Mouse (Mus musculus) forebrain, embryonic 16.5 days (tissue): ENCODE data around the gene Gucd1. TPM values are rescaled to one million over a fixed set of nuclear protein-coding genes. Genes with fewer than 3 reads are reported as not detected.
A peak's percentile ranks its signal among the peaks of the same experiment; 100 is the strongest.

ENCODE experiments used
- ATAC-seq: fragments of 200-750 bp; cut with Nextera tagmentation; 2 replicates; pipeline ENCODE4 v1.8.0; 2017; ENCODE audit warnings: mild to moderate bottlenecking, moderate library complexity
- H3K27ac ChIP-seq: fragments of 300-500 bp; sonication (generic); 2 replicates; pipeline ENCODE4 v1.5.1; 2014; ENCODE audit warnings: low read length, control low read depth
- H3K27me3 ChIP-seq: fragments of 300-500 bp; sonication (generic); replicated peaks from 2 replicates; pipeline ENCODE4 v1.6.1; 2014; ENCODE audit warnings: low read length; ENCODE audit not compliant: control insufficient read depth, insufficient read depth
- H3K36me3 ChIP-seq: fragments of 300-500 bp; sonication (generic); 2 replicates; pipeline ENCODE4 v1.6.1; 2014; ENCODE audit not compliant: control insufficient read depth, insufficient read depth
- H3K4me1 ChIP-seq: fragments of 300-500 bp; sonication (generic); replicated peaks from 2 replicates; pipeline ENCODE4 v1.6.1; 2014; ENCODE audit warnings: low read length; ENCODE audit not compliant: control insufficient read depth, insufficient read depth
- H3K4me2 ChIP-seq: fragments of 300-500 bp; sonication (generic); 2 replicates; pipeline ENCODE4 v1.6.1; 2014; ENCODE audit warnings: mild to moderate bottlenecking, low read length, control low read depth
- H3K4me3 ChIP-seq: fragments of 300-500 bp; sonication (generic); replicated peaks from 2 replicates; pipeline ENCODE4 v1.5.1; 2014; ENCODE audit warnings: mild to moderate bottlenecking, low read length, control low read depth
- H3K9ac ChIP-seq: fragments of 300-500 bp; sonication (generic); replicated peaks from 2 replicates; pipeline ENCODE4 v1.6.1; 2014; ENCODE audit warnings: low read depth, low read length, control low read depth
- H3K9me3 ChIP-seq: fragments of 300-500 bp; sonication (generic); 2 replicates; pipeline ENCODE4 v1.6.1; 2016; ENCODE audit warnings: low read length; ENCODE audit not compliant: control insufficient read depth
- WGBS: fragments of 180-500 bp; shearing (Covaris S2); extraction: QIAGEN DNeasy Blood & Tissue Kit; methylation state at CpG from one replicate; pipeline ENCODE4 v1.1.7; 2014; 5-methylcytosine and 5-hydroxymethylcytosine counted together
- polyA plus RNA-seq: library from polyadenylated mRNA; unstranded; fragments of >200 nt; fragmentation: Nextera tagmentation; extraction: Ambion mirVana; gene quantifications from 2 replicates; pipeline ENCODE4 v1.2.1, GENCODE M21; 2015

Gene Gucd1
- polyA plus RNA-seq, 1 experiment from 2014 or later: 22.2 TPM

GRCm38 (mm10) chr10:75521643-75522042 lies 3.9 kb upstream of the Gucd1 start:
- H3K9me3 ChIP-seq: no peaks in the 10 kb centered on the region
- no peak for ATAC-seq
- no peak overlapping the region for H3K27ac ChIP-seq
- no peaks in the 10 kb centered on the region for H3K27me3 ChIP-seq
- whole genome bisulfite sequencing: 85% methylated on average over 4 of the region's 4 CpGs
- no peak overlapping the region for H3K4me3 ChIP-seq
- no peak overlapping the region for H3K4me2 ChIP-seq
- H3K9ac ChIP-seq: no peak overlapping the region
- peaks cover 21% of the 10 kb centered on the region for H3K4me1 ChIP-seq
- H3K36me3 ChIP-seq: peaks cover 17% of the 10 kb centered on the region

GRCm38 (mm10) chr10:75520581-75520980 lies 2.8 kb upstream of the Gucd1 start:
- peaks cover 17% of the 10 kb centered on the region for H3K36me3 ChIP-seq
- no peak for ATAC-seq
- H3K4me1 ChIP-seq: peaks cover 32% of the 10 kb centered on the region
- no peak overlapping the region for H3K9ac ChIP-seq
- H3K27me3 ChIP-seq: no peaks in the 10 kb centered on the region
- no peak overlapping the region for H3K4me3 ChIP-seq
- WGBS: 96% methylated on average over 5 of the region's 5 CpGs
- no peak overlapping the region for H3K4me2 ChIP-seq
- no peaks in the 10 kb centered on the region for H3K9me3 ChIP-seq
- no peak overlapping the region for H3K27ac ChIP-seq

DNA sequence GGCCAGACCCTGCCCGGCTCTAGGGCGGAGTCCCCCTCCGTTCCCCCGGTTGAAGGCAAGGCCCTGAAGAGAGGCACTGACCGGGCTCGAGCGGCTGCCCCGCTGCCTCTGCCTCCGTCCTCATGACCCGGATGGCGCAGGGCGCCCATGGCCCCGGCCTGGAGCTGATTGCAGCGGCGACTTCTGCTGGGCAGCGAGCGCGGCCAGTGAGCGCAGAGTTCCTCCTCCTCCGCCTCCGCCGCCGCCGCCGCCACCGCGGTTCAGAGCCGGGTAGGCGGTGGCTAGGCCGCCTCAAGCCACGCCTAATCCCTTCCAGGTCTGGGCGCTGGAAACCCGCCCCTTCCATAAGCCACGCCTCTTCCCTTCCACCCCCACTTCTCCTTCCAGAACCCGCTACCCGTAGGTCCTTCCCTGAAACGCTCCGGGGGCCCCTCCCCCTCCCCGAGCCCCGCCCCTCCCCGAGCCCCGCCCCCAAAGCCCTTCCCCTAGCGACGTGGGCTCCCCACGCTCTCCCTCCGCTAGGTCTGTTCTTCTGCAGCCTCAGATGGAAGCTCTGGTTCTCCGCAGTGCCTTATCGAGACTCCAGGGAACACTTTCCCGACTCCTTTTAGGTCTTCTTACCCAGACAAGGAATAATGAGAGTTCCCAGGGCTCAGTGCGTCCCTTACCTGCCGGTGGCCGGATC lies 557 bp downstream of the Gucd1 start, which contains the start of gene Snrpd3:
Gene Snrpd3, plus strand, starts transcription at position 479 of the 685 bp plus-strand sequence.
- under 1% methylated on average over 42 of the region's 52 CpGs for WGBS
- Histone ChIP-seq H3K4me1 (peaks cover 36% of the 10 kb centered on the region), H3K27ac (peak within 1 kb of the TSS; percentile 98), H3K36me3 (peaks cover 5% of the 10 kb centered on the region), H3K9me3 (no peaks in the 10 kb centered on the region), H3K27me3 (no peaks in the 10 kb centered on the region), H3K4me2 (peak within 1 kb of the TSS; percentile 81), H3K9ac (peak within 1 kb of the TSS; percentile 77), H3K4me3 (peak within 1 kb of the TSS; percentile 58)
- ATAC-seq: peak; percentile 96

DNA sequence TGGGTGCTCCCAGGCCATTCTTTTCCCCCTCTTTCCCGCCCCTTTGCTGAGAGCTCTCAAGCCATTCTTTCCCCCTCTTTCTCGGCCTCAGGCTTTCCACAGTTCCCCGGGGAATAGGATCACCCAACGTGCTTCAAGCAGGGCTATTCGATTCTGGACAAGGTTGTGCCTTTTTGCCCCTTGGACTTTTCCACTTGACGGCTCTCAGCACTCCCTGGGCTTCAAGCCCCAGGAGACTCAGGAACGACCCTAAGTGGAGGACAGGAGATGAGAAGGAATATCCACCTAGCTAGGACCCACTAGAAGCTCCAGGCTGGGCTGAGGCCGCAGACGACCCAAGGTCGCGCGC lies 1.1 kb downstream of the Gucd1 start:
- Histone ChIP-seq H3K36me3 (peaks cover 6% of the 10 kb centered on the region), H3K4me1 (peaks cover 36% of the 10 kb centered on the region), H3K4me2 (peak overlapping the region; percentile 81), H3K9me3 (no peaks in the 10 kb centered on the region), H3K27me3 (no peaks in the 10 kb centered on the region), H3K4me3 (peak overlapping the region; percentile 58), H3K9ac (peak overlapping the region; percentile 77), H3K27ac (peak overlapping the region; percentile 98)
- no peak for ATAC-seq
- under 1% methylated on average over 12 of the region's 12 CpGs for WGBS

DNA sequence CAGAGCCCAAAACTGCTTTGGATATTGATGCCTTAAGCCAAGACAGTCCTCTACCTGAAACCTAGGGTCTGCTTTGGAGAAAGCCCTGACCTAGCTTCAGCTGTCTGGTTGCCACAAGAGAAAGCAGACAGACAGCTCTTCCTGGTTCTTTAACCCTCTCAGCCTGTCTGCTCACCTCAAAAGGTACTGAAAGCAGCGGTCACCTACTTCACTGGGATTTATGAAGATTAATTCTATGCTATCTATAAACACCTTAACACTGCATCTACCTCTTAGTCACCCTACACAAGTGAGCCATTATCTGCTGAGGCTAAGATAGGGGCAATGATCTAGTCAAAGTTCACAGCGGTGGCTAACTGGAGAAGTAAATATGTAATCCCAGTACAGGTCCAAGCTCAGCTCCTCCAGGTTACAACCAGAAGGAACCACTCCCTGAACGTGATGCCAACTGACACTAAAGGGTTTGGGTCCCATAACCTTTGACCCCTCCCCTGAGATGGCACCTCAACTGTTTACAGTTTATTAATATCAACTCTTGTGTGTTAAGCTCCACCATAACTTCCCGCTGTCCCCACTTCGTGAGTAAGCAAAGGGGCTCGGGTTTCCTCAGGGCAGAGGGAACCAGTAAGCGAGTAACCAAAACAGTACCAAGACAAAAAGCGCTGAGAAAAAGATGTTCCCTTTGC lies 1.6 kb downstream of the Gucd1 start:
- Histone ChIP-seq H3K27ac (peak overlapping the region; percentile 98; the same call in 1 of the 2 replicates), H3K27me3 (no peaks in the 10 kb centered on the region), H3K9ac (peak overlapping the region; percentile 77), H3K4me1 (peaks cover 36% of the 10 kb centered on the region), H3K36me3 (peaks cover 8% of the 10 kb centered on the region), H3K9me3 (no peaks in the 10 kb centered on the region), H3K4me2 (peak overlapping the region; percentile 81), H3K4me3 (peak overlapping the region; percentile 58)
- ATAC-seq: no peak
- WGBS: 24% methylated on average over 8 of the region's 8 CpGs

DNA sequence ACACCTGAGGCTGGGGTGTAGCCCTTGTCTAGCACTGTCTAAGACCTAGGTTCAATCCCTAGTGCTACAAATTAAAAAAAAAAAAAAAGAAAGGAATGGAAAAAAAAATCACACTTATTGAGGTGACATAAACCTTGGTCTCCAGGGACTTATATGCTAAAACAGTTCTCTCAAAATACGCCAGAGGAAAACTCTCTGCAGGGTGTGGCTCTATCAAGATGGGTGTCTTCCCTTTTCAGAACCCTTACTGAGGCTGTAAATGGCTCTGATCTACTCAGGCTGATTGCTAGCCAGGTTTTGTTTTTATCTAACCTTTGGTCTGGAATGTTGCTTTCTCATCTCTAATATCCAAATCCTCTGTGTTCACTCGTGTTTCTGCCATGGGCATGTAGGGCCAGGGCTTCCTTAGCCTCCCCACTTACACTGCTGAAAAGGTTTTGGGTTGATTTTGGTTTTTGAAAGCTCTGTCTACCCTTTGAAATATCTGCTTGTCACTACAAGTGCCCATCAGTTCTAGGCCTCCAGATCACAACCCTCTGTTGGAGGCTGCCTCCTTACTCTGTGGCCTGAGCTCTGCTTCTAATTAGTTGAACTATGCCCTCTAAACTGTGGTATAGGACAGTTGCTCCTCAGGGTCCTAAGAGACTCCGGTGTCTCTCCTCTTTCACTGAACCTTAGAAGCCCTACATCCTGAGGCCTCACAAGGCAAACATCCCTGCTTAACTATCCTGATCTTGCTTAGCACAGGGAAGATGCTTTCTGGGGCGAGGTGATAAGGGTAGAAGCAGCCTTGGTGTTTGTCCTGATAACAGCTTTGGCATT lies 2.3 kb downstream of the Gucd1 start:
- Histone ChIP-seq H3K27me3 (no peaks in the 10 kb centered on the region), H3K27ac (no peak overlapping the region), H3K9ac (no peak overlapping the region), H3K4me2 (no peak overlapping the region), H3K4me3 (no peak overlapping the region), H3K9me3 (no peaks in the 10 kb centered on the region), H3K36me3 (peaks cover 3% of the 10 kb centered on the region), H3K4me1 (peaks cover 29% of the 10 kb centered on the region)
- ATAC-seq: no peak
- WGBS: 88% methylated on average over 4 of the region's 4 CpGs

GRCm38 (mm10) chr10:75514361-75514760 lies 3.4 kb downstream of the Gucd1 start:
- H3K27me3 ChIP-seq: no peaks in the 10 kb centered on the region
- H3K9ac ChIP-seq: no peak overlapping the region
- ATAC-seq: no peak
- H3K36me3 ChIP-seq: peaks cover 11% of the 10 kb centered on the region
- WGBS: 84% methylated on average over 7 of the region's 7 CpGs
- H3K27ac ChIP-seq: no peak overlapping the region
- no peak overlapping the region for H3K4me3 ChIP-seq
- no peak overlapping the region for H3K4me2 ChIP-seq
- H3K4me1 ChIP-seq: peaks cover 26% of the 10 kb centered on the region
- H3K9me3 ChIP-seq: no peaks in the 10 kb centered on the region

DNA sequence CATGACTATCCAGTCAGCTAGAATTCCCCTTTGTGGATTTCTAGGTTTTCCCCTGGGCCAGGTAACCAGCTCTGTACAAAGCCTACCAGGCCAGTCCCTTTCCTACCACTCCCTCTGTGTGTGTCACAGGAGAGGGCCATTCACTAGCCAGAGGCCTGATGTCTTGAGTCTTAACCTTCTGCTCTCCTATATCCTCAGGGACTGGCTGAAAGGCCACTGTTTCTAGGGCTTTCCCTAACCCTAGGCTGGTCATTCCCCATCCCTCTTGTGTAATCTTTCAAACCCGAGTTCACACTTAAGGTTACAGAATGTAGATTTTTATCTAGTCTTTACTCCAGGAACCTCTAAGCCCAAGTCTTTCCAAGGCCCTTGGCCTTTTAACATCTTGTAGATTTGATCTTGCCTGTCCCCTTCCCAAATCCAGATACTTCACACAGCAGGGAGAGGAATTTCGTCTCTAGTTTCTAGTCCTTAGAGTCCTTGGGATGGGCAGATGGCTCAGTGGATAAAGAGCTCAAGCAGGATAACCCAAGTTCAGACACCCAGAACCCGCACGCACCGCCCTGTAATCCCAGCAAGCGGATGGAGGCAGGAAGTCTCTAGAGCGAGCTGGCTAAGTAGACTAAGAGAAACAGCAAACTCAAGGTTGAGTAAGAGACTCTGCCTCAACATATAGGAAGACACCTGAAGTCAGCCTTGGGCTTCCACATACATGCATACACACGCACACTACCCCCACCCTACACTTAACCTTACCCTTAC lies 4.3 kb downstream of the Gucd1 start:
- Histone ChIP-seq H3K9ac (no peak overlapping the region), H3K36me3 (peaks cover 18% of the 10 kb centered on the region), H3K4me1 (peaks cover 17% of the 10 kb centered on the region), H3K27ac (no peak overlapping the region), H3K9me3 (no peaks in the 10 kb centered on the region), H3K4me3 (no peak overlapping the region), H3K27me3 (no peaks in the 10 kb centered on the region), H3K4me2 (no peak overlapping the region)
- 94% methylated on average over 8 of the region's 8 CpGs for WGBS
- no peak for ATAC-seq
